Mouse (Mus musculus): ENCODE results near the gene Prkcd. TPM values are rescaled to one million over a fixed set of nuclear protein-coding genes. Genes with fewer than 3 reads are reported as not detected.

Gene Prkcd
- polyA plus RNA-seq, 1 experiment: 80.6 TPM

GRCm38 (mm10) chr14:30636499-30636898 is 10.5 kb upstream of the Prkcd start:
- Histone ChIP-seq H3K27me3 (replicated peaks; ENCODE audit: control insufficient read depth, insufficient read depth, low read length) (no peaks in the 10 kb centered on the region), H3K4me3 (ENCODE audit: insufficient read depth, low read depth, low read length) (no peak overlapping the region), H3K36me3 (ENCODE audit: control insufficient read depth, insufficient read depth, low read length) (no peaks in the 10 kb centered on the region), H3K27ac (ENCODE audit: insufficient read depth, low read depth, low read length) (peak overlapping the region; percentile 90), H3K4me1 (ENCODE audit: control insufficient read depth, insufficient read depth, low read length) (peaks cover 51% of the 10 kb centered on the region)
- 49% methylated on average over 9 of the region's 9 CpGs for WGBS
- TF ChIP-seq CTCF (conservative IDR thresholded peaks at IDR 0.05; ENCODE audit: insufficient read depth, insufficient read length, low read depth, low read length): no peak
- no peak for TF ChIP-seq POLR2A (IDR thresholded peaks at IDR 0.05; ENCODE audit: low read depth, low read length)
- no peak for DNase-seq

DNA sequence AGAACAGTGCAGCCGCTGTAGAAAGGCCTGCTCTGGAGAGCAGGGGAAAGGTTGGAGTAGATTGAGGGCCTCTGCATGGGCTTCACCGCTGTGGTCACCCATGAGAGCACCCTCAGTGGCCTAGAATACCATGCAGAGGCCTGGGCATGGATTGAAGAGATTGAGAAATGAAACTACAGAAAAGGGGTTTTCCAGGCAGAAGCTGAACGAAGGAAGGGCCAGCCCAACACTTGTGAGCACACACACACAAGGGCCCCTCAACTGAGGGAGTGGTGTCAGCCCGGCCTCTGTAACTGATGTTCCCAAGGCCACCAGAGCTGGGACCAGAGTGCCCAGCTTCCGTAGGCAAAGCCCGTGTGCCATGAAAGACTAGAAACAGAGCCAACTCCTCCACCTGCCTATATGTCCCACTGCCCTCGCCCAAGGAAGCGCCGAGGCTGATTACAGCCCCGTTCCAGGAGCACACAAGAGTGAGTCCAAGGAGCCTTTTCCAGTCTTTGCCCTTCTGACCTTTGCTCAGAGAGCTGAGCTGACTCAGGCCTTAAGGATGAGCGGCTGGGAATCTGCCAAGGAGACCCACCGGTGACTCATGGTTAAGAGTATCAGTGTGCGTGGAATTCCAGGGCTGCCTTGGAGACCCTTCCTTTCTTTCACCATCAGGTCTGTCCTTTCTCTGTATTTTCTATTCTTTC is 9.4 kb upstream of the Prkcd start:
- Histone ChIP-seq H3K4me1 (ENCODE audit: control insufficient read depth, insufficient read depth, low read length) (peaks cover 51% of the 10 kb centered on the region), H3K27ac (ENCODE audit: insufficient read depth, low read depth, low read length) (peak overlapping the region; percentile 91)
- WGBS: 52% methylated on average over 13 of the region's 13 CpGs

GRCm38 (mm10) chr14:30634418-30634817 is 8.4 kb upstream of the Prkcd start:
- WGBS: 50% methylated on average over 1 of the region's 1 CpGs

More for the DNA sequence above, 9.4 kb upstream of the Prkcd start:
- no peak for TF ChIP-seq CTCF (conservative IDR thresholded peaks at IDR 0.05; ENCODE audit: insufficient read depth, insufficient read length, low read depth, low read length)
- no peak for TF ChIP-seq POLR2A (IDR thresholded peaks at IDR 0.05; ENCODE audit: low read depth, low read length)
- no peak overlapping the region for H3K4me3 ChIP-seq (ENCODE audit: insufficient read depth, low read depth, low read length)
- no peaks in the 10 kb centered on the region for H3K36me3 ChIP-seq (ENCODE audit: control insufficient read depth, insufficient read depth, low read length)
- H3K27me3 ChIP-seq (replicated peaks; ENCODE audit: control insufficient read depth, insufficient read depth, low read length): no peaks in the 10 kb centered on the region
- DNase-seq: peak; percentile 95

GRCm38 (mm10) chr14:30633708-30634107 is 7.7 kb upstream of the Prkcd start:
- DNase-seq: no peak
- Histone ChIP-seq H3K27ac (ENCODE audit: insufficient read depth, low read depth, low read length) (peak overlapping the region; percentile 91), H3K36me3 (ENCODE audit: control insufficient read depth, insufficient read depth, low read length) (no peaks in the 10 kb centered on the region), H3K27me3 (replicated peaks; ENCODE audit: control insufficient read depth, insufficient read depth, low read length) (no peaks in the 10 kb centered on the region), H3K4me1 (ENCODE audit: control insufficient read depth, insufficient read depth, low read length) (peaks cover 56% of the 10 kb centered on the region), H3K4me3 (ENCODE audit: insufficient read depth, low read depth, low read length) (no peak overlapping the region)
- 53% methylated on average over 7 of the region's 7 CpGs for WGBS
- TF ChIP-seq CTCF (conservative IDR thresholded peaks at IDR 0.05; ENCODE audit: insufficient read depth, insufficient read length, low read depth, low read length) (no peak), POLR2A (IDR thresholded peaks at IDR 0.05; ENCODE audit: low read depth, low read length) (no peak)

More at GRCm38 (mm10) chr14:30634418-30634817, 8.4 kb upstream of the Prkcd start:
- peak; percentile 80 for DNase-seq
- Histone ChIP-seq H3K27me3 (replicated peaks; ENCODE audit: control insufficient read depth, insufficient read depth, low read length) (no peaks in the 10 kb centered on the region), H3K4me1 (ENCODE audit: control insufficient read depth, insufficient read depth, low read length) (peaks cover 56% of the 10 kb centered on the region), H3K27ac (ENCODE audit: insufficient read depth, low read depth, low read length) (peak overlapping the region; percentile 91), H3K4me3 (ENCODE audit: insufficient read depth, low read depth, low read length) (no peak overlapping the region), H3K36me3 (ENCODE audit: control insufficient read depth, insufficient read depth, low read length) (no peaks in the 10 kb centered on the region)
- no peak for TF ChIP-seq POLR2A (IDR thresholded peaks at IDR 0.05; ENCODE audit: low read depth, low read length)
- TF ChIP-seq CTCF (conservative IDR thresholded peaks at IDR 0.05; ENCODE audit: insufficient read depth, insufficient read length, low read depth, low read length): no peak

- no peak for DNase-seq
- WGBS: 70% methylated on average over 2 of the region's 2 CpGs
- H3K27ac ChIP-seq (ENCODE audit: insufficient read depth, low read depth, low read length): peak overlapping the region; percentile 90
- H3K4me3 ChIP-seq (ENCODE audit: insufficient read depth, low read depth, low read length): no peak overlapping the region
- no peaks in the 10 kb centered on the region for H3K36me3 ChIP-seq (ENCODE audit: control insufficient read depth, insufficient read depth, low read length)
- TF ChIP-seq POLR2A (IDR thresholded peaks at IDR 0.05; ENCODE audit: low read depth, low read length): no peak
- no peak for TF ChIP-seq CTCF (conservative IDR thresholded peaks at IDR 0.05; ENCODE audit: insufficient read depth, insufficient read length, low read depth, low read length)
- H3K27me3 ChIP-seq (replicated peaks; ENCODE audit: control insufficient read depth, insufficient read depth, low read length): no peaks in the 10 kb centered on the region
- H3K4me1 ChIP-seq (ENCODE audit: control insufficient read depth, insufficient read depth, low read length): peaks cover 47% of the 10 kb centered on the region
These were observed 5.8 kb upstream of the Prkcd start for GRCm38 (mm10) chr14:30631834-30632233.

- WGBS: 50% methylated on average over 5 of the region's 5 CpGs
- peak; percentile 79 for DNase-seq
- no peak overlapping the region for H3K4me3 ChIP-seq (ENCODE audit: insufficient read depth, low read depth, low read length)
- H3K4me1 ChIP-seq (ENCODE audit: control insufficient read depth, insufficient read depth, low read length): peaks cover 43% of the 10 kb centered on the region
- H3K27me3 ChIP-seq (replicated peaks; ENCODE audit: control insufficient read depth, insufficient read depth, low read length): no peaks in the 10 kb centered on the region
- H3K27ac ChIP-seq (ENCODE audit: insufficient read depth, low read depth, low read length): peak overlapping the region; percentile 90
- no peak for TF ChIP-seq CTCF (conservative IDR thresholded peaks at IDR 0.05; ENCODE audit: insufficient read depth, insufficient read length, low read depth, low read length)
- TF ChIP-seq POLR2A (IDR thresholded peaks at IDR 0.05; ENCODE audit: low read depth, low read length): no peak
- H3K36me3 ChIP-seq (ENCODE audit: control insufficient read depth, insufficient read depth, low read length): no peaks in the 10 kb centered on the region
These were observed 5.0 kb upstream of the Prkcd start for GRCm38 (mm10) chr14:30630811-30631576.

DNA sequence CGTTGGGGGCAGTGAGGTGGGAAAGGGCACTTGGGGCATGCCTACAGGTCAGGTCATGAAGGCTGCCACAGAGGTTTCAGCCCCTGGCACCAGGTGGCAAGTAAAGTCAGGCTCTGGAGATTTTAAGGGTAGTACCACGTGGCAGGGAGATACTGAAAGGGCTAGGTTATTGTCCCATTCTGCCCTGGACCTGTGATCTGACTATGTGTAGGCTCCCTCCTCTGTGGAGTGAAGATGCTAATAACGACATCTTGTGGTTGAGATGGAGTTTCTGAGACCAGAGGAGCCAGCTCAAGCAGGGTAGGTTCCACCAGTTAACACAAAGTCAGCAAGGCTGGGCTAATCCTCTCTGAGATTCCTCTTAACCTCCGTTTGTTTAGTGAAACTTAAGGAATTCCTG is 3.8 kb upstream of the Prkcd start:
- peaks cover 35% of the 10 kb centered on the region for H3K4me1 ChIP-seq (ENCODE audit: control insufficient read depth, insufficient read depth, low read length)
- WGBS: 32% methylated on average over 4 of the region's 4 CpGs

More for the DNA sequence above, 3.8 kb upstream of the Prkcd start:
- TF ChIP-seq CTCF (conservative IDR thresholded peaks at IDR 0.05; ENCODE audit: insufficient read depth, insufficient read length, low read depth, low read length) (no peak), POLR2A (IDR thresholded peaks at IDR 0.05; ENCODE audit: low read depth, low read length) (no peak)
- no peaks in the 10 kb centered on the region for H3K27me3 ChIP-seq (replicated peaks; ENCODE audit: control insufficient read depth, insufficient read depth, low read length)
- DNase-seq: no peak
- no peak overlapping the region for H3K27ac ChIP-seq (ENCODE audit: insufficient read depth, low read depth, low read length)
- H3K4me3 ChIP-seq (ENCODE audit: insufficient read depth, low read depth, low read length): no peak overlapping the region
- no peaks in the 10 kb centered on the region for H3K36me3 ChIP-seq (ENCODE audit: control insufficient read depth, insufficient read depth, low read length)

Data from kidney, adult 2 months (tissue).